Mouse (Mus musculus) mature B cell (primary cell): ENCODE data around the gene Rab6b.
"Not testable (repeated sequence)": the region's sequence is repeated elsewhere in the genome, so short reads cannot be mapped to it uniquely, and the experiment has no call there.

Experiments
- in situ Hi-C: fragments of 300-500 bp; cut with MboI; formaldehyde crosslinking; loops from 2 replicates; pipeline ENCODE4 v1.14.3; 2019

Rab6b gene

GRCm38 (mm10) chr9:103093681-103094080 lies 17.9 kb upstream of the Rab6b start:
- in situ Hi-C loops = loop anchor here (25.0 kb wide), 1 partner anchor 219 kb away; the partner anchor contains the start of genes 1300017J02Rik and Topbp1

- in situ Hi-C loops = not testable (repeated sequence)
Measured at GRCm38 (mm10) chr9:103108341-103108798, 3.2 kb upstream of the Rab6b start.

GRCm38 (mm10) chr9:103108943-103109670 lies 2.5 kb upstream of the Rab6b start:
- in situ Hi-C loops = no loop called here

- in situ Hi-C loops = no loop called here
Measured at GRCm38 (mm10) chr9:103109911-103110310, 1.7 kb upstream of the Rab6b start.

GRCm38 (mm10) chr9:103110727-103111501 lies 673 bp upstream of the Rab6b start:
- in situ Hi-C loops = no loop called here

- in situ Hi-C loops = no loop called here
Measured at GRCm38 (mm10) chr9:103112471-103113271, 1.1 kb downstream of the Rab6b start.

GRCm38 (mm10) chr9:103113351-103113750 lies 1.8 kb downstream of the Rab6b start:
- in situ Hi-C loops = no loop called here

GRCm38 (mm10) chr9:103114326-103114725 lies 2.7 kb downstream of the Rab6b start:
- in situ Hi-C loops = no loop called here

GRCm38 (mm10) chr9:103114901-103115300 lies 3.3 kb downstream of the Rab6b start:
- in situ Hi-C loops = no loop called here

- in situ Hi-C loops = no loop called here
Measured at GRCm38 (mm10) chr9:103116941-103117340, 5.4 kb downstream of the Rab6b start.

GRCm38 (mm10) chr9:103117495-103117894 lies 5.9 kb downstream of the Rab6b start:
- in situ Hi-C loops = no loop called here

GRCm38 (mm10) chr9:103117951-103118350 lies 6.4 kb downstream of the Rab6b start:
- in situ Hi-C loops = no loop called here

GRCm38 (mm10) chr9:103118651-103119275 lies 7.2 kb downstream of the Rab6b start:
- in situ Hi-C loops = no loop called here

- in situ Hi-C loops = no loop called here
Measured at GRCm38 (mm10) chr9:103119781-103120180, 8.2 kb downstream of the Rab6b start.

GRCm38 (mm10) chr9:103120231-103120630 lies 8.6 kb downstream of the Rab6b start:
- in situ Hi-C loops = no loop called here

- in situ Hi-C loops = no loop called here
Measured at GRCm38 (mm10) chr9:103121546-103121945, 10.0 kb downstream of the Rab6b start.

GRCm38 (mm10) chr9:103124746-103125145 lies 13.2 kb downstream of the Rab6b start:
- in situ Hi-C loops = no loop called here

- in situ Hi-C loops = no loop called here
Measured at GRCm38 (mm10) chr9:103133493-103134124, 22.0 kb downstream of the Rab6b start.

- in situ Hi-C loops = no loop called here
Measured at GRCm38 (mm10) chr9:103134450-103135030, 23.0 kb downstream of the Rab6b start.

- in situ Hi-C loops = no loop called here
Measured at GRCm38 (mm10) chr9:103139481-103139880, 27.9 kb downstream of the Rab6b start.

- in situ Hi-C loops = no loop called here
Measured at GRCm38 (mm10) chr9:103140384-103140783, 28.8 kb downstream of the Rab6b start.
